Mouse (Mus musculus) heart, adult 18-20 months (tissue): ENCODE measurements around the gene Soat2. TPM values are rescaled to one million over a fixed set of nuclear protein-coding genes. Genes with fewer than 3 reads are reported as not detected.

Source experiments
- DNase-seq, 2 experiments: peaks; one replicate each; pipeline ENCODE4 v3.0.0; 2021 to 2022; ENCODE audit warnings: mixed read lengths in 1 of 2
- long read RNA-seq, 2 experiments: library from polyadenylated mRNA; stranded (forward); transcript quantifications; one replicate each; pipeline ENCODE4 v2.0.0; 2021
- total RNA-seq, 2 experiments: library from RNA; stranded (reverse); gene quantifications; 2 replicates each; pipeline ENCODE4 v1.2.3; 2021

The Soat2 gene
- total RNA-seq = not detected
- long read RNA-seq, experiment 1 = 0 reads
- long read RNA-seq, experiment 2 = 0 reads

DNA sequence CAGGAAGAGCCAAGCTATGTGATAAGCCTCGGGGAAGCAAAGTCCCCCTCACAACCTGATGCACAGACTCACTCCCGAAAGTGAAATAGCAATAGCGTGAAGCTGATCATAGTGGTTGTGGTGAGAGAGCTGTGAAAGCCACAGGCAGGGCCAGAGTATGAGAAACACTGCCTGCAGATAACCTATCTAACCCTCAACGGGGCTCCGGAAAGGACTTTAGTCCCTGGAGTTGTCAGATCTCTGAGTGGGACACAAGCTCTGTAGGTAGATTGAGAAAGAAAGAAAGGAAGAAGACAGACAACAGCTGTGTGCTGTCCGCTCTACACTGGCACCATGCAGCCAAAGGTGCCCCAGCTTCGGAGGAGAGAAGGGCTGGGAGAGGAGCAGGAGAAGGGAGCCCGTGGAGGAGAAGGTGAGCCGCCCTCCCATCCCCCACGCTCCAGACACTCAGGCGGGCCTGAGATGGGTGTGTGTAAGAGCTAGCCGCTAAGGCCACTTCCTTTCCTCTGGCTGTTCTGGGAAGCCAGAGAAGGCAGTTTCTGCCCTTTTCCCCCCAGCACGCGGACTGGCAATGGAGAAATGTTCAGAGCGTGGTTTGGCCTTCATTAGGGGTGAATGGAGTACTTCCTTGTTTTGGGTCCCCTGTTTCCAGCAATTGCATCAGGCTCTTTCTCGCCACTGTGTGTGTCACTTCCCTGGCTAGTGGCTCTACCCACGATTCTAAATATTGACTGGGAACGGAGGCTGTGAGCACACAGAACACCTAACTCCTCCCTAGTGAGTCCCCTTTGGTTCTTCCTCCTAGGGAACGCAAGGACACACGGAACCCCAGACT lies at the start of gene Soat2:
TSS of gene Soat2 (plus strand) at position 226 of the 835 bp plus-strand sequence.
- peak; percentile 45 to 68 for DNase-seq

DNA sequence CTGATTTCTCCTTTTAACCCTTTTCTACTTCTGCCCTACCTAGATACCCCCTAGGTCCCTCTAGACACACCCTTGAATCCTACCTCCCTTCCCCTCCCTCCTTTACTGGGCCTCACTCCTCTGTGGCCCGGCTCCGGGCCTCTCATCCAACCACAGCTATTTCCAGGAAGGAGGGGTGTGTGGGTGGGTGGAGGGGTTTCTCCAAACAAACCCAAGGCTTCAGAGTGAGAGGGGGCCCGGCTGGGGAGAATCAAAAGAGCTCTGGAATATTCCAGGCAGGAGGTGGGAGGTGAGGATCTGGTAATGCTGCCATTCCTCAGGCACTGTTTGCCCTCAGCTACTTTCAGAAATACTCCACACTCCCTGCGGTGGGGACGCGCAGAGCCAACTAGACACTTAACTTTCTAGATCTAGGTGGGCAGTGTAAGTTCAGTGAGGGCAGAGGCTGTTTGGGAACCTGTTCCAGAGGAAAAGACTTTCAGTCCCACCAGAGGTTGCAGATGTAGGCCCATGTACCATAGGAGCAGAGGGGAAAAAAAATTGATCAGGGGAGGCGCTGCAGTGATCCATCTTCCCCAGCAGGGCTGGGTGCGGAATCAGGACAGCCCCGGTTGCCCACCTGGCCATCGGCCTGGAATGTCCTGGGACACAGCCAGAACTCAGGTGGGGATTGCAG lies 49.2 kb upstream of the Soat2 start:
- DNase-seq = peak; percentile 68 to 70

DNA sequence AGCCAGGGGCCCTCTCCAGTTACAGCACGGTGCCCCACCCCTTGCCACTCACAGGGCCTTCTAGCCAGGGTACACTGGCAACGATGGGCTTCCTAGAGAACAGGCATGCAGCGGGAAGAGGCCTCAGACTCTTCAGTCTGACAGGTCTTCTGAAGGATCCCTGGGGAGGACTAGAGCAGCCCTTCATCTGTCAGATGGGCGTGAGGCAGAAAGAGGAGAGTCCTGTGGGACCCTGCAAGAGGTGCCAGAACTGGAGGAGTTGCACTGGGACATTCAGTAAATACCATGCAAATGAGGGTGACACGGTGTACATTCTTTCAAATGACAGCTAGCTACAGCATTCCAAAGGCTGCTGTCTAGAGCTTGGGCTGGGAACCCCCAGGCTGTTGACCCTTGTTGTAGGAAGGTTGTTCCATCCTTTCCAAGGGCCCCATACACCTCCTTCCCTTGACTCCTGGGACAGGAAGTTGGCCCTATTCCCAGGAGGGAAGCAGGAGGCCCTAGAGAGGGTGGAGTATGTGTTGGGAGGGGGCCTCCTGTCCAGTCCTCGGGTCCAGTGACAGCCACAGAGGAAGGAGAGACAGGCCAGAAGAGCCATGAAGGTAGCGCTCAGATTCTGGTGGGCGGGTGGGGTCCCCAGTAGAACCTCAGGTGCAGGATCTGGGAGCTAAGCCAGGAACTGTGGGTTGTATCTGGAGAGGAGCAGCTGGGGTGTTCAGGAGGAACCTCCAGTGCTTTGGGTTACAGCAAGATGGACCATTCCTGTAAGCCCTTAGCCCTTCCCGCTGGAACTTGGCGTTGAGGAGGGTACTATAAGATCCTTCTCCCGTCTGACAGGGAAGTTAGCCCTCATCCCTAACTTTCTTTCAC lies 48.4 kb upstream of the Soat2 start:
- DNase-seq = peak; percentile 90 to 94

DNA sequence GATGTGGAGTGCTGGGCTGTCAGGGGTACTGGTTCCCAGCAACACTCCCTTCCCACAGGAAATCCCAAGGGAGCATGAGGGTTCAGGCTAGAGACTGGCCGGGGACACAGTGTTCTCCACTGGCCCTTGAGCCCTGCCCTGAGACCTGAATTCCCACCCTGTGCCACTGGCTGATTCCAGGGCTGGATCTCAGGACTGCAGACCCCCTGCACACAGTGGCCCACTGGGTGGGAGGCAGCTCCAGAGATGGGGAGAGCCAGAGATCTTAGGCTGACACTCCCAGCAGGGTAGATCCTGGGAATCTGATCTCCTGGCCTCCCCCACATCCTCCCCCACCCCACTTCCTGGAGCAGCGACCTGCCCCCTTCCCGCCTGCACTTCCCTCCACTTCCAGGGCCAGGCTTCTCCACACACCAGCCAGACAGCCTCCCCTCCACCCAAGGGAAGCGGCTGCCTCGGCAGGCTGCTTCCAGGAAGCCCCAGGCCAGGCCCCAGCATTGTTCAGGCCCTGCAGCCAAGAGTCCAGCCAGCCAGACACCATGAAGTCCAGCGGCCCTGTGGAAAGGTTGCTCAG lies 47.7 kb upstream of the Soat2 start:
- DNase-seq = peak; percentile 87 to 92

DNA sequence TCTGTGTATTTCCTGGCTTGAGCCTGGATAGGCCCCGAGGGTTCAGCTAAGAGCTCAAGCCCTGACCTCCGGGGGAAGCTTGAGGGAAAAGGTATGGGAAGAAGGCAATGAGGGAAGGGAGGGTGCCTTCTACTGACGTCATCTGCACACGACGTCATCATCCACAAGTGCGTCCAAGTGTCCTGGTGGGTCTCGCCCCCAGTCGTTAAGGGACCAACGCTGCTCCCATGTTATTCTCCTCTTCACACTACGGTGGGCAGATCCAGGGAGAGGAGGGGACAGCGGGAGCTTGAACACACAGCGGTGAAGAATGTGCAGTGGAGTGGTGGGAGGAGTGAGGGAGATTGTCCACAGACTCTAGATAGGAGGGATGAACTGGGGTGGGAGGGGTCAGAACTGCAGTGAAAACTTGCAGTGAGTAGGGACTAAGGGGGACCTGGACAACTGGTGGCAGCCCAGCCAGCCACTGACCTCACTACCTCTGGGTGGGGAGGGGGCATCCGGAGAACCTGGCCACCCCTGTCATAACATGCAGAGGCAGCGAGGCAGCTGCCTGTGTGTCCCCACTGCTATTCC lies 46.9 kb upstream of the Soat2 start:
- peak; percentile 84 to 86 for DNase-seq

DNA sequence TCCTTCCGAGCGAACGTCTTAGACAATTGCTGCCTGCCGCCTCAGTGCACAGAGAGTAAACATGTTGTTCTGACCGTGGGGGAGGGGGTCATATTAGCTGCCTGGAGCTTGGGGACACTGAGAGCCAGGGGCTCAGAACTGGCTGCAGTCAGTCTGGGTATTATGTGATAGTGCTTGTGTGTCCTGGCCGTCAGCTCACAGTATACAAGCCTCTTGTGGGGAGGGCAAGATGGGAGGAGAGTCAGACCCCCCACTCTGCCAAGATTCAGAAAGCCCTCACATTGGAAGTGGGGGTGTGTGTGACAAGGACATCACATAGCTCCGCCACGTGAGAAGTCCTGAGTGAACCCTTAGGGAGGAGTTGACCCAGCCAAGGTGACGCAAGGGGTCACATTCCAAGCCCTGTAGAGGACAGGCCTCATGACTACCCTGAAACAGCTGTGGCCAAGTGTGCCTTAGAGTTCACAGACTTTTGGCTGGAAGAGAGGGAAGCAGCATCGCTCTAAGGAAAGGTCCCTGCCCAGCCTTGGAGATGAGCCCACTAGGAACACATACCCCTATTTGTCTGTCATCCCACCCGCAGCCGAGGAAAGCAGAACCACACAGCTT lies 46.3 kb upstream of the Soat2 start:
- DNase-seq = peak; percentile 96 to 97

DNA sequence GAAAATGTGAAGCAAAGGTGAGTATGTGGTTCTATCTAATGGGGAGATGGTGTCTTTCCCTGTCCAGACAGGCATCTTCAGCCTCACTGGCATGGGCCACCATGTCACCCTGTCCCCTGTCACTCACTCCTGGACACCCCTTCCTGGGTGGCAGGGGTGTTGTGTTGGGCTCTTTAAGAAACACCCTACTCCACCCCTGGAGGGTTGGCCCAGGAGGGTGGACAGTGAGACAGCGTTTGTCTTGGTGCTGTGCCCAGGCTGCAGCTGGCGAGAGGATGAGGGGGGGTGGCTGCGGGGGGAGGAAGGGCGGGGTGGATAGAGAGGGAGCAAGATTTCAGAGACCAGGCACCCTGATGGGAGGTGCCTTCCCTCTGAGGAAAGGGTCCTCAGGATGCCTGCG lies 45.0 kb upstream of the Soat2 start:
- peak; percentile 90 to 93 for DNase-seq

DNA sequence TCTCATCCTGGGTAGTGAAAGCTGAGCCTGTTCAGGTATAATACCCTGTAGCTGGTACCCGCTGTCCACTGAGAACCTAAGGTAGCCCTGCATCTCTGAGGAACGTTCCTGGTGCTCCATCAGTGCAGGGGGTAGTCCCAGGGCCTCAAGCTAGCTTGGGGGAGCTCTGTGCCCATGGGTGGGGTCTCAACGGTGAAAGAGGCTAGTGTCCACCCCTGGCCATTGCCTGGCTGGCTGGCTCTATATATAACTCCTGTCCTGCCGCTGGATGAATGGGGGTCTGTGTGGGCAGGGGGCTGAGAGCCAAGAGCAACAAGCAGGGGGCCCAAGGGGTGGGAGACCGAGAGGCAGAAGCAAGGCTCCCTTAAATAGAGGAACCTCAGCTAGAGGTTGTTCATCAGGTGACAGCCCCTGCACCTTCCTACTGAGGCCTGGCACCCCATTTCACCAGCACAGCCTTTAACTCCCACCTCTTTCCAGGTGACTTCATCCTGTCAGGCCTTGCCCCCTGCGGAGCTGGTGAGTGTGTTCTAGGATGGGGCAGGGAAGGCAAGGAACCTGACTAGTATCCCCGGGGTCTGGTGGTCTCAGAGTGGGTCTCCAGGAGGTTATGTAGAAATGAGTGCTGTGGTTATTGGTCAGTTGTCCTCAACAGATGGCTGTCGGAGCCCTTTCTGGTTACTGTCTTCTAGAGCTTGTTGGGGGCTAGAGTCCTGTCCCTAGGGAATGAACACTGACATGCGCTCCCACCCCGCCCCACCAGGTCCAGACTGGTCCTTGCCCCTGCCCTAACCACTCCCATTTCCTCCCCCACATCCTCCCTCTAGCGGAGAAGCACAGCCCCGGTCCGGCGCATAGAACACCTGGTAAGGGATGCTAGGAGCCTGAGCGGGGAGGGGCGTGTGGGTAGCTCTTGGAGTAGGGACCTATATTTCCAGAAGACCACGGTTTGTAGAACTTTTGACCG lies 44.3 kb upstream of the Soat2 start:
- peak; percentile 70 to 78 for DNase-seq

DNA sequence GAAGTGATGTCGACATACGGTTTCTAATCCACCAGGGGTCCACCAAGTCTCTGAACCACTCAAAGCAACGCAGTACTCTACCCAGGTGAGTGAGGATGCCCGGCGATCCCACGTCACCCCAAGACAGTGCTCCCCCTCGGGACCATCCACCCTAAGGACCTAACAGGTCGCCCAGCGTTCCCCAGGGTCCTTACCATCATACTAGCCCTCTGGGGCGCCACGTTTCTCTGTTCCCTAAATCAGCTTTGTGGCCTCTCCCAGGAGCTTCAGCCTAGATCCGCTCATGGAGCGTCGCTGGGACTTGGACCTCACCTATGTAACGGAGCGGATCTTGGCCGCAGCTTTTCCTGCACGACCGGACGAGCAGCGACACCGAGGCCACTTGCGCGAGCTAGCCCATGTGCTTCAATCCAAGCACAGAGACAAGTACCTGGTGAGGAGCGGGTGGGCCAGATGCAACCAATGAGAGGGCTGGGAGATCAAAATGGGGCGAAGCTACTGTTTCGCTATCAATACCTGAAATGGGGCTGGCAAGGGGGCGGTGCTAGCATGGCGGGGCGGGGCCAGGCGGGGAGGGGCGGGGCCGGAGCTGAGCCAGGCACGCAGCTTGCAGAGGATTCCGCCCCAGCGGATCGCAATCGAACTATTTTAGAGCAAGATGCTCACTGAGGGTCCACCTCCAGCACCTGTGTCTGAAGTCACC lies 43.4 kb upstream of the Soat2 start:
- peak; percentile 32 to 48 for DNase-seq

DNA sequence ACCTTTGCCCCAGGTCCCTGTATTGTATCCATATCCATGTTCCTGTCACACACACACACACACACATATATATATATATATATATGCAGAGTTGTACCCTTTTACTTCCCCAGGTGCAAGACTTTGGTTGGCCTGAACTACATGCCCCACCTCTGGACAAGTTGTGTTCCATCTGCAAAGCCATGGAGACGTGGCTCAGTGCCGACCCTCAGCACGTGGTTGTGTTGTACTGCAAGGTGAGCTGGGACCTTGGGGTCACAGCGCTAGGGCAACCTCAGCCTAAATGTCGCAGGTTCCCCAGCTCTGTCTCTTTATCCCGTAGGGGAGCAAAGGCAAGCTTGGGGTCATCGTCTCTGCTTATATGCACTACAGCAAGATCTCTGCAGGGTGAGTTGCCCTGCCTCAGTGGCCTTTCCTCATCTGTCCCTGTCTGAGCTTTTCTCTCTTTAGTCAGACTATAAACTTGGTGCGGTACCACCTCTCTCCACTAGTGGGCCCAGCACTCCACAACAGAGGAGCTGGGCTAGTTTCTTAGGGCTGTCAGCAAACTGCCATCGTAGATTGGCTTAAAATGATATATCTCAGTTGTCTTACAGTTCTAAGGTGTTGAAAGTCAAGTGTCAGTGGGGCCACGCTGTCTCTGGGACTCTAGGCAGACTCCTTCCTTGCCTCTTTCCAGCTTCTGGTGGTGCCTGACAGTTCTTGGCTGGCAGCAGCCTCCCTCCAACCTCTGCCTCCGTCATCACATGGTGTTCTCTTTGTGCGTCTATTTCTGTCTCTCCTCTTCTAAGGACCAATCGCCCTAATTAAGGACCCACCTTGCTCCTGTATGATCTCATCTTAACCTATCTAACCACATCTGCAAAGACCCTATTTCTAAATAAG lies 42.4 kb upstream of the Soat2 start:
- DNase-seq = peak; percentile 55 to 84

DNA sequence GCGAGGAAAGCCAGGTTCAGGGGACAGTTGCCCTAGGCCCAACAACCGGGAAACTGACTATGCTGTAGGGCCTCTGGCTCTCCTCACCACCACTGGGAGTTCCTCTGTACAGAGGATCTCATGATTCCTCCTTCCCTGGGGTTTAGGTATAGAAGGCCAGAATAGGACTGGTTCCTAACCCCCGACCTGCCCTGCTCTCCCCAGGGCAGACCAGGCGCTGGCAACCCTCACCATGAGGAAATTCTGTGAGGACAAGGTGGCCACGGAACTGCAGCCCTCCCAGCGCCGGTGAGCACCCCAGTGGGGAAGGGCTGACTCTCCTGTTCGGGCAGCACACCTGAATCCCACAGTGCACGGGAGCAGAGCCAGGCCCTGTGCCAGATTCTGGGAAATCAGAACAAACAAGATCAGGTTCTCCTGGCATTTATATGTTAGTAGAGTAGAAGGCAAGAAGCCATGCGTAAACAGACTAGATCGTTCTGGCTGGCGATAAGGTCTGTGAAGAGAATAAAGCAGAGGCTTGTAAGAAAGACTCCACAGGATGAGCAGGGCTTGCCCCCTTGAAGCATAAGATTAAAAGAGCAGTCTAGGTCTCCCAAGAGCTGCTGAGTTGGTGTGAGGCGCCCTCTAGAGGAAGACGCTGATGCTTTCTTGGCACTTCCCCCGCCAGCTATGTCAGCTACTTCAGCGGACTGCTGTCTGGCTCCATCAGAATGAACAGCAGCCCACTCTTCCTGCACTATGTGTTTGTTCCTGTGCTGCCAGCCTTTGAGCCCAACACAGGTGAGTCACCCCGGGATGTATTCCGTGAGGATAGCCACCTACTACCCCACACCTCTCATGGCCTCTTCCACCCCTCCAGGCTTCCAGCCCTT lies 41.4 kb upstream of the Soat2 start:
- peak; percentile 84 to 86 for DNase-seq

DNA sequence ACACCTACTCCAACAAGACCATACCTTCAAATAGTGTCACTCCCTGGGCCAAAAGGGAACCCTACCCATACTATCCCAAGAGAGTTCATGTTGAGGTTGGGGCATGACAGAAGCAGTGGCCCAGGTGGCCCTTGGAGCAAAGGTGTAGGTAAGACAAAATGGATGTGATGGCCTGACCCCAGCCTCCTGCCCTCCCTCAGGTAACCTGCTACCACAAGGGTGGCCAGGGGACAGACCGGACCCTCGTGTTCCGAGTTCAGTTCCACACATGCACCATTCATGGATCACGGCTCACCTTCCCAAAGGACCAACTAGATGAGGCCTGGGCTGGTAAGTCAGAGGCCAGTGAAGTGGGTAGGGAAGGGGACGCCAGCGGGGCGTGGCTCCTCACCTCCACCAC lies 40.1 kb upstream of the Soat2 start:
- DNase-seq = no peak

DNA sequence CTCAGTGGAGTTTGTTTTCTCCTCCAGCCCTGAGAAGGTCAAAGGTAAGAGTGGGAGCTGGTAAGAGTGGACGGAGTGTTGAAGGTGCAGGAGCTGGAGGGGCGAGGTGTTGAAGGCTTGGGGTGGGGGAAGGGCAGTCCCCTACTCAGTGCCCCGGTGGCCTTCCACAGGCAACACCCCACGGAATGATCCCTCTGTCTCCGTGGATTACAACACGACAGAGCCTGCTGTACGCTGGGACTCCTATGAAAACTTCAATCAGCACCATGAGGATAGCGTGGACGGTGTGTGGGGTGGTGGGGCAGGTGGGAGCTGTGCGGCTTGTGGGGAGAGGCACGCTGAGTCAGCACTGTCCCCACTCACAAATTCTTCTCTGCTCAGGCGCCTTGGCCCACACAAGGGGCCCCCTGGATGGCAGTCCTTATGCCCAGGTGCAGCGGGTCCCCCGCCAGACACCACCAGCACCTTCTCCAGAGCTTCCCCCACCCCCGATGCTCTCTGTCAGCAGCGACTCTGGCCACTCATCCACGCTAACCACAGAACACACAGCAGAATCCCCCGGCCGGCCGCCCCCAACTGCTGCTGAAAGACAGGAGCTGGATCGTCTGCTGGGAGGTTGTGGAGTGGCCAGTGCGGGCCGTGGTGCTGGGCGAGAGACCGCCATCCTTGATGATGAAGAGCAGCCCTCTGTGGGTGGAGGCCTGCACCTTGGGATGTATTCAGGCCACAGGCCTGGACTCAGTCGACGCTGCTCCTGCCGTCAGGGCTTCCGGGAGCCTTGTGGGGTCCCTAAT lies 39.4 kb upstream of the Soat2 start:
- peak in 1 of 2 experiments; percentile 28 for DNase-seq

DNA sequence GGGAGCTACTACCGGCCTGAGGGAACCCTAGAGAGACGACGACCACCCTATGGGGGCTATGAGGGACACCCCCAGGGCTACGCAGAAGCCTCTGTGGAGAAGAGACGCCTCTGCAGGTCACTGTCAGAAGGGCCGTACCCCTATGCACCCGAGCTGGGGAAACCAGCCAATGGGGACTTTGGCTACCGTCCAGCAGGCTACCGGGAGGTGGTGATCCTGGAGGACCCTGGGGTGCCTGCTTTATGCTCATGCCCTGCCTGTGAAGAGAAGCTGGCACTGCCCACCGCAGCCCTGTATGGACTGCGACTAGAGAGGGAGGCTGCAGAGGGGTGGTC lies 38.9 kb upstream of the Soat2 start:
- DNase-seq = peak; percentile 33 to 45

DNA sequence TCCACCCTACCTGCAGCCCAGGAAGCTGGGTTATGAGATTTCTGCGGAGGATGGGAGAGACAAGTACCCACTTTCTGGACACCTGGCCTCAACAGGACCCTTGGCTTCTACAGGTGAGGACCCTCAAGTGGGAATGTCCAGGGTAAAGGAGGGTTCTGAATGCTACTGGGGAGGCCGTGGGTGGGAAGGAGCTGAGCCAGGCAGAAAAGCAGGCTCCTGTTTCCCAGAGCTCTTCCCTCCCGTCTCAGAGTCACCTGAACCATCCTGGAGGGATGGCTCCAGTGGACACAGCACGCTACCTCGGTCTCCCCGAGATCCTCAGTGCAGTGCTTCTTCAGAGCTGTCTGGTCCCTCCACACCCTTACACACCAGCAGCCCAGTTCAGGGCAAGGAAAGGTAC lies 38.1 kb upstream of the Soat2 start:
- no peak for DNase-seq

DNA sequence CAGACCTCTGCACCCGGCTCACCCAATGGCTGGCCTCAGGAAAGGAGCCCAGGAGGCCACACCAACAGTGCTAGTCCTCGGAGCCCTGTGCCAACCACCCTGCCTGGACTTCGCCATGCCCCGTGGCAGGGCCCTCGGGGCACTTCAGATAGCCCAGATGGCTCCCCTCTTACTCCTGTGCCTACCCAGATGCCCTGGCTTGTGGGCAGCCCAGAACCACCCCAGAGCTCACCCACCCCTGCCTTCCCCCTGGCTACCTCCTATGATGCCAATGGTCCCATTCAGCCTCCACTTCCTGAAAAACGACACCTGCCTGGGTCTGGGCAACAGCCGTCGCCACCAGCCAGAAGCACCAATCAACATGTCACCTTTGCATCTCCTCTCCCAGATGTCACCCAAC lies 37.5 kb upstream of the Soat2 start:
- DNase-seq = no peak

DNA sequence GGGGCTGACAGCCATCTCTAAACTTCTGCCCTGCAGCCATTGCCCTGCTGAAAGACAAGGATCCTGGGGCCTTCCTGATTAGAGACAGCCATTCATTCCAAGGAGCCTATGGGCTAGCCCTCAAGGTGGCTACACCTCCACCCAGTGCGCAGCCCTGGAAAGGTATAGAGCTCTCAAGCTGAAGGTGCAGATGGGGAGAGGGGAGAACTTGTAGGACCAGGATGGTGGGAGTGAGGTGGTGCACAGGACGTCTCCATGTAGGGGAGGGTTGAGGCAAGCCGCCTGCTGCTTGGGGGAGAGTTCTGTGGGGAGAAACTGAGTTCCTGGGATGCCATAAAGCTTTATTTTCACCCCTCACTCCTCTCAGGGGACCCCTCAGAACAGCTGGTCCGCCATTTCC lies 36.7 kb upstream of the Soat2 start:
- DNase-seq = no peak
